Mouse (Mus musculus): ENCODE data around the gene Hist1h2ad. TPM values are rescaled to one million over a fixed set of nuclear protein-coding genes. Genes with fewer than 3 reads are reported as not detected.

The Hist1h2ad gene
- polyA plus RNA-seq, 2 experiments, result 1.2 to 6.1 TPM

DNA sequence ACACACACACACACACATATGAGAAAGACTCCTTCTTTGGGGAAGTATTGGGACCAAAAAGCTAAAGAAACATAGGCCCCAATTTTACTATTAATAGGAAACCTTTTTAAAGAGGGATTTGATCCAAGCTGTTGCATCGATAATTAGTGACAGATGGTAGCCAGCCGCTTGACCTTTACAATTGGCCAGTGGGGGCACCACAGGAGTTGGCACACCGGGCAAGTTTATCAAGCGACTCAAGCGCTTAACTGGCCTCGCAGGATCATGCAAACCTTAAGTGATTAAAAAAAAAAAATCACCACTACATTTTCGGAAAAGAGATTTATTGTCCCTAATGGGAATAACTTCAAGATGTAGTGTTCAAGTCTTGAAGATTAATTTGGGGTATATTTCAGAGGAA lies 18.4 kb downstream of the Hist1h2ad start:
- Histone ChIP-seq H3K36me3 (ENCODE audit: control insufficient read depth, insufficient read depth, low read length) (no peaks in the 10 kb centered on the region), H3K4me3 (replicated peaks; ENCODE audit: low read length) (no peak overlapping the region), H3K4me2 (replicated peaks; ENCODE audit: low read depth, low read length, severe bottlenecking) (no peak overlapping the region), H3K4me1 (ENCODE audit: control insufficient read depth, insufficient read depth, low read length) (peaks cover 8% of the 10 kb centered on the region; the same call in 1 of the 2 replicates), H3K27ac (replicated peaks; ENCODE audit: low read depth, low read length) (peak overlapping the region; percentile 50; the same call in 1 of the 2 replicates), H3K9me3 (ENCODE audit: control insufficient read depth, low read length) (no peaks in the 10 kb centered on the region), H3K27me3 (ENCODE audit: control insufficient read depth, insufficient read depth, low read length) (no peaks in the 10 kb centered on the region), H3K9ac (ENCODE audit: low read depth, low read length, severe bottlenecking) (no peak overlapping the region)
- 38% methylated on average over 7 of the region's 7 CpGs for WGBS
- no peak for ATAC-seq (ENCODE audit: low FRiP score, low read depth)
- no peak for TF ChIP-seq POLR2A (IDR thresholded peaks at IDR 0.05; ENCODE audit: borderline replicate concordance, extremely low read depth, insufficient read depth, insufficient read length)
- DNase-seq (ENCODE audit: low spot score), result no peak

DNA sequence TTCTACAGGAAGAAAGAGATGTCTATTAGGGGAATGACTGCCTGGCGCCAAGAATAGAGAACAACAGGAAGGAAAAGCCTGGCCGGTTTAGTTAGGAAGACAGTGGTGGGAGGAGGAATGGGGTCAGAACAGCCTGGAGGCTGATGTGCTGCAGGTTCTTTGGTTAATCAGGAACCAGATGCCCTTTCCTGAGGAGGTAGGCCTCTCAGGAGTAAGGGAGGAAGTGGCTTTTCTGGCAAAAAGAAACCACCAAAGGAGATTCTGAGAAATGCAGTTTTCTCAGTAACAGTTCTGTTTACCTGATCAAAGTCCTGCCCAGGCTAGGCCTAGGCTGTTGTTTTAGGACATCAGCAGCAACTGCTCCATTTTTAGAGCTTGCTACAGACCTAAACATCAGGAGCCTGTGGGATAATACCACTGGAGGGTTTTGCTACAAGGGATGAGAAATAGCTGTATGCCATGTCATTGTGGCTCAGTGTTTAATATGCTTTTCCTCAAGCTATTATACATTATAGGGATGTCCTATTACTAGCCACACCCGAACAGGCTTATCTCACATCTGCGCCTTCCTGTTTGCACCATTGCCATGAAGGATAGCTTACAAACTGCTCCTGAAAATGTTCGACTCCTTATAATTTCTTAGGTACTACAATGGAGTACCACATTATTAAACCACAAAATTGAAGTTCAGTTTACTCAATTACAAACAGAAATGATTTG lies 19.0 kb downstream of the Hist1h2ad start:
- no peaks in the 10 kb centered on the region for H3K27me3 ChIP-seq (ENCODE audit: control insufficient read depth, insufficient read depth, low read length)
- no peak for ATAC-seq (ENCODE audit: low FRiP score, low read depth)
- TF ChIP-seq POLR2A (IDR thresholded peaks at IDR 0.05; ENCODE audit: borderline replicate concordance, extremely low read depth, insufficient read depth, insufficient read length), result no peak
- H3K27ac ChIP-seq (replicated peaks; ENCODE audit: low read depth, low read length), result peak overlapping the region; percentile 50
- no peaks in the 10 kb centered on the region for H3K36me3 ChIP-seq (ENCODE audit: control insufficient read depth, insufficient read depth, low read length)
- DNase-seq (ENCODE audit: low spot score), result no peak
- H3K4me3 ChIP-seq (replicated peaks; ENCODE audit: low read length), result no peak overlapping the region
- H3K9ac ChIP-seq (ENCODE audit: low read depth, low read length, severe bottlenecking), result no peak overlapping the region
- no peak overlapping the region for H3K4me2 ChIP-seq (replicated peaks; ENCODE audit: low read depth, low read length, severe bottlenecking)
- peaks cover 8% of the 10 kb centered on the region; the same call in 1 of the 2 replicates for H3K4me1 ChIP-seq (ENCODE audit: control insufficient read depth, insufficient read depth, low read length)
- H3K9me3 ChIP-seq (ENCODE audit: control insufficient read depth, low read length), result no peaks in the 10 kb centered on the region
- WGBS, result 61% methylated on average over 5 of the region's 5 CpGs

DNA sequence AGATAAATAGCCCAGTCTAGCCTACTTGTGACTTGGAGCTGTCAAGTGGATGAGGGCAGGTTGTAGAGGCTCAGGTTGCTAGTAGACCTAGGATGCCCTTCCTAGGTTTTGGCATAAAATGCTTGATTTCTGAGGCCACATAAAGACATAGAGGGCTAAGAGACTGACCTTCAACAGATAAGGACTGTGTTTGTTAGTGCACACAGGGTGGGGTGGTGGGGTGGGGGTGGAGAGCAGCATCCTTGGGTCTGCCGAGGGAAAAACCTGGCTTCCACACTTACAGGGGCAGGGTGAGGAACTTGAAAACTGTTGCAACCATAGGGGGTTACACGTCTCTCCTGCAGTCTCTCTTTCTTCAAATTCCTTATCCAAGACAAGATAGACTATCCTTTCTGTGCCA lies 21.0 kb downstream of the Hist1h2ad start:
- no peak overlapping the region for H3K27ac ChIP-seq (replicated peaks; ENCODE audit: low read depth, low read length)
- ATAC-seq (ENCODE audit: low FRiP score, low read depth) (no peak), DNase-seq (ENCODE audit: low spot score) (no peak)
- no peak overlapping the region for H3K4me3 ChIP-seq (replicated peaks; ENCODE audit: low read length)
- 78% methylated on average over 2 of the region's 2 CpGs for WGBS
- no peaks in the 10 kb centered on the region for H3K9me3 ChIP-seq (ENCODE audit: control insufficient read depth, low read length)
- no peak overlapping the region for H3K4me2 ChIP-seq (replicated peaks; ENCODE audit: low read depth, low read length, severe bottlenecking)
- H3K36me3 ChIP-seq (ENCODE audit: control insufficient read depth, insufficient read depth, low read length), result no peaks in the 10 kb centered on the region
- H3K9ac ChIP-seq (ENCODE audit: low read depth, low read length, severe bottlenecking), result no peak overlapping the region
- no peak for TF ChIP-seq POLR2A (IDR thresholded peaks at IDR 0.05; ENCODE audit: borderline replicate concordance, extremely low read depth, insufficient read depth, insufficient read length)
- peaks cover 8% of the 10 kb centered on the region; the same call in 1 of the 2 replicates for H3K4me1 ChIP-seq (ENCODE audit: control insufficient read depth, insufficient read depth, low read length)
- no peaks in the 10 kb centered on the region for H3K27me3 ChIP-seq (ENCODE audit: control insufficient read depth, insufficient read depth, low read length)

DNA sequence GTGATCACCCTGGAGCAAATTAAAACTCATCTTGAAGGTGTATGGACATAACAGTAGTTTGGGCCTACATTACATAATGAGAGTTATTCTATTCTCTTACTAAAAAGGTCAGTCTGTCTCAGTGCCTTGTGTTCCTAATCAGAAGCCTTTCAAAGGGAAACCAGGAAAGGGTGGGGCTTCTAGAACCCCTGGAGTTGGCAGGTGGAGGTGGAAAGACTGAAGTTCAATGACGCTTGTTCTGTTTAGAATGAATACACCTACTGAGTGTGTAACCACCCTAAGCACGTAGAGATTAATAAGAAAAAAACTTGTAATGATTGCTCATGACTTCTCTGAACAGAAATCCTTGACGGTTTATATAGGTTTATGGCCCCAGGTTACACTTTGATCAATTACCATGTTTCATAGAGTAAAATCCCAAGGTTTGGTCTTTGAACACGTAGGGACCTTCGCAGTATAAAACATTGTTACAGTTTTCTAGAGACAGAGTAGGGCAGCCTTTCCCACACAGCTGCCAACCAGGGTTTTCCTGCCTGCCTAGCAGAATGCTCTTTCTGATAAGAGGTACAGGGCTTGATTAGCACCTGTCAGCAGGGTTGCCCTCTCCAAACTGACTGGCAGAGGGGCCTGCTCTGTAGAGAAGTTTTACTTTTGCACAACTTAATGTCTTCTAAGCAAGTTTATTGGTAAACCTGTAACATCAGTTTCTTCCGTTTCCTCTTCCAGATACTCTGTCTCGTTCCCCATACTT lies 21.6 kb downstream of the Hist1h2ad start:
- ATAC-seq (ENCODE audit: low FRiP score, low read depth) (no peak), DNase-seq (ENCODE audit: low spot score) (no peak)
- WGBS, result 72% methylated on average over 7 of the region's 7 CpGs
- H3K36me3 ChIP-seq (ENCODE audit: control insufficient read depth, insufficient read depth, low read length), result no peaks in the 10 kb centered on the region
- no peak overlapping the region for H3K4me3 ChIP-seq (replicated peaks; ENCODE audit: low read length)
- no peak overlapping the region for H3K4me2 ChIP-seq (replicated peaks; ENCODE audit: low read depth, low read length, severe bottlenecking)
- TF ChIP-seq POLR2A (IDR thresholded peaks at IDR 0.05; ENCODE audit: borderline replicate concordance, extremely low read depth, insufficient read depth, insufficient read length), result no peak
- H3K4me1 ChIP-seq (ENCODE audit: control insufficient read depth, insufficient read depth, low read length), result peaks cover 8% of the 10 kb centered on the region; the same call in 1 of the 2 replicates
- no peaks in the 10 kb centered on the region for H3K27me3 ChIP-seq (ENCODE audit: control insufficient read depth, insufficient read depth, low read length)
- H3K27ac ChIP-seq (replicated peaks; ENCODE audit: low read depth, low read length), result no peak overlapping the region
- no peak overlapping the region for H3K9ac ChIP-seq (ENCODE audit: low read depth, low read length, severe bottlenecking)
- H3K9me3 ChIP-seq (ENCODE audit: control insufficient read depth, low read length), result no peaks in the 10 kb centered on the region

DNA sequence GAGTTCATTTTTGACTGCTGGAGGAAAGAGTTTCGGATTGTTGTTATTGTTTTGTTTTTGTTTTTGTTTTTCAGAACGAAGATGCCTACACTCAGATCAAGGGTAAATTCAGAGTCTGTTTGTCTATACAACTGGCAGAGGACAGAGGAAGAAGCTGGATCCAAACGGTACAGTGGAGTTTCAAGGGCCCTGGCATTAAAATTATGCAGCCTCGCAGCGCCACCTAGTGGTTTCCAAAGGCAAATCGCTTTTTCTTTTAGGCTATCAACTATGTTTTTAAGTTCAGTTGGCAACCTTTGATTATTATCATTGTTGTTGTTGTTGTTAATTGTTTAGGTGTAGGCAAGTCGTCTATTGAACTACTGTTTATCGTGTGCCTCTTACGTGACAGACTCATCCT lies 23.8 kb downstream of the Hist1h2ad start:
- H3K27me3 ChIP-seq (ENCODE audit: control insufficient read depth, insufficient read depth, low read length), result no peaks in the 10 kb centered on the region
- peaks cover 4% of the 10 kb centered on the region; the same call in 1 of the 2 replicates for H3K4me1 ChIP-seq (ENCODE audit: control insufficient read depth, insufficient read depth, low read length)
- peak; percentile 60; the same call in 1 of the 2 replicates for ATAC-seq (ENCODE audit: low FRiP score, low read depth)
- no peak overlapping the region for H3K27ac ChIP-seq (replicated peaks; ENCODE audit: low read depth, low read length)
- WGBS, result 7% methylated on average over 9 of the region's 9 CpGs
- no peak overlapping the region for H3K9ac ChIP-seq (ENCODE audit: low read depth, low read length, severe bottlenecking)
- H3K4me2 ChIP-seq (replicated peaks; ENCODE audit: low read depth, low read length, severe bottlenecking), result no peak overlapping the region
- H3K9me3 ChIP-seq (ENCODE audit: control insufficient read depth, low read length), result no peaks in the 10 kb centered on the region
- TF ChIP-seq POLR2A (IDR thresholded peaks at IDR 0.05; ENCODE audit: borderline replicate concordance, extremely low read depth, insufficient read depth, insufficient read length), result no peak
- peak; percentile 85 for DNase-seq (ENCODE audit: low spot score)
- H3K36me3 ChIP-seq (ENCODE audit: control insufficient read depth, insufficient read depth, low read length), result no peaks in the 10 kb centered on the region
- H3K4me3 ChIP-seq (replicated peaks; ENCODE audit: low read length), result no peak overlapping the region
